Mouse (Mus musculus) heart, adult 8-10 months (tissue): ENCODE measurements around the gene Eif2b4. TPM values are rescaled to one million over a fixed set of nuclear protein-coding genes. Genes with fewer than 3 reads are reported as not detected.

Experiments
- DNase-seq: peaks from one replicate; pipeline ENCODE4 v3.0.0; 2022; ENCODE audit warnings: low spot score
- total RNA-seq, 4 experiments: library from RNA; stranded (reverse); gene quantifications; 2 replicates each; pipeline ENCODE4 v1.2.4; 2022

The Eif2b4 gene
- total RNA-seq, 4 experiments from 2014 or later: 40.2 to 53.8 (median 44.7) TPM

- DNase-seq: no peak
These were observed 6.7 kb upstream of the Eif2b4 start for GRCm38 (mm10) chr5:31199893-31200292.

- no peak for DNase-seq
These were observed 6.2 kb upstream of the Eif2b4 start for GRCm38 (mm10) chr5:31199321-31199892.

GRCm38 (mm10) chr5:31198616-31199320, 5.5 kb upstream of the Eif2b4 start:
- DNase-seq: no peak

DNA sequence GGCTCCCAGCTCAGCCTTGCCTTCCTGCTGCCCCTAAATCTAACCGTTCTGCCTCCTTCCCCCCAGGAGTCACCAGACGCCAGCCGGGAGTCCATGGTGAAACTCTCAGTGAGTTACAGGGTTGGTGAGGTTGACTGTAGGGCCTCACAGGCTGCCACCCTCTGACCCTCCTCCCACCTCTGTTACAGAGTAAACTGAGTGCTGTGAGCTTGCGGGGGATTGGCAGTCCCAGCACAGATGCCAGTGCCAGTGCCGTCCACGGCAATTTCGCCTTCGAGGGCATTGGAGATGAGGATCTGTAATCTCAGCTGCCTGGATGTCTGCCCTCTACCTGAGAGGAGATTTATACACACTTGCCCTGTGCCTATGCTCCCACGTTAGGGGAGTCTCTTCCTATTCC, 4.9 kb upstream of the Eif2b4 start:
- DNase-seq: no peak

- no peak for DNase-seq
These were observed 3.8 kb upstream of the Eif2b4 start for GRCm38 (mm10) chr5:31197072-31197471.

DNA sequence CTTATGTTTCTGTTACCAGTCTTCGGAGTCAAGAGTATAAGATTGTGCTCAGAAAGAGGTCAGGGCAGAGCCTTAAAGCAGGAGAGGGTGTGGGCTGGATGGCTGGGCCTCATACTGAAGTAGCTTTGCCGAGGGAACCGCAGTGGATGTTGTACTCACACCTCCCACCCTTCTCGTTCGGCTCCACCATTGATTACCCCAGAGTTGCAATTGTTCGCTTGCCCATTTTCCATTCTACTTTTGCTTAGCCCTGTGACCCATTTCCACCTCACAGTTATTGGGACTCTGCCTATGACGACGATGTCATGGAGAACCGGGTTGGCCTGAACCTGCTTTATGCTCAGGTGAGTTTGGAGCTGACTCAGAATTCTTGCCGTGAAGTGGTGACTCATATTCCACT, 3.0 kb upstream of the Eif2b4 start:
- DNase-seq: no peak

DNA sequence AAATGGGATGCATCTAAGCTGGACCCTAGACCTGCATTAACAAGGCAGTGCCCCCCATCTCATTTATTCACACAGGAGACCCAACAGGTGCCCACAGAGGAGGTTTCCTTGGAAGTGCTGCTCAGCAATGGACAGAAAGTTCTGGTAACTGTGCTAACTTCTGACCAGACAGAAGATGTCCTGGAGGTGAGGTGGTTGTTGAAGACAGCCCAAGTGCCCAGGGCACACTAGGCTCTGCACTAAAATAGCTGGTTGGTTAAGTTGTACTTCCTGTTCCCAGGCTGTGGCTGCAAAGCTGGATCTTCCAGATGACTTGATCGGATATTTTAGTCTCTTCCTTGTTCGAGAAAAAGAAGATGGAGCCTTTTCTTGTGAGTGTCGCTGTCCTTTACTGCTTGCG, 2.4 kb upstream of the Eif2b4 start:
- no peak for DNase-seq

DNA sequence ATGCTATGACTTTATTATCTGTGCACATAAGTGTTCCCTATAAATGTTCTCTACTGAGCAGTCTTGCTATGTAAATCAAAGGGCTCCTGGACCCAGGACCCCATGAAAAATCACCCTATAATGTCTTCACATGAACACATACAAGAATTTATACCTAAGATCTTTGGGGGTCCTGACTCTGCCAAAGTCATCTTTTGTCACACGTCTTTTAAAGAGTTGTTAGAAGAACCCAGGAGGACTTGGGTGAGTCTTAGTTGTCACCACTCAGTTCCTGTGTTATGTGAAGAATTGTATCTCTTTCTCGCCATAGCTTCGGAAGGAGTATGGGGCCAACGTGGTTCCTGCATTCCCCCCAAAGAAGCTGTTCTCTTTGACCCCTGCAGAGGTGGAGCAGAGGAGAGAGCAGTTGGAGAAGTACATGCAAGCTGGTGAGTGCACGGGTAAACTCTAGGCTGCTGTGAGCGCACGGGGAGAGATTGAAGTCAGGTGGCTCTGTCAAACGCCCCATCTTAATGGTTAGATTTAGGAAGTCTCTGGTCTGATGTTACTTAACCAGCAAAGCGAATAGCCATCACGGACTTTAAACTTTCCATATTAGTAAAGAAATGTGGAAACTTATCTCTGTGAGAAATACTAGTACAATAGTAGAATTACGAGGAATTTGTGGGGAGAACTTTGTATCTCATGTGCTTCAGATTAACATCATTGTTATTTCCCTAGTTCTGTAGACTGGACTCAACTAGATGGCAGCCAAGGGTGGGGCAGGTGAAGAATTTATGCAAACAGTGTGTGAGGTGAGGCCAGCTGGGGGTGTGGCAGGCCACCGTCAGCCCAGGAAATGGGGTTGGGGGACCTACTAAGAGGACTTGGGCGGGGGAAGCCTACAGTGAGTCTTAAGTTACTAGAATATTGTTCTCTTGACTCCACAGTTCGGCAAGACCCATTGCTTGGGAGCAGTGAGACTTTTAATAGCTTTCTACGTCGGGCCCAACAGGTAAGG, 1.6 kb upstream of the Eif2b4 start:
- DNase-seq: no peak

DNA sequence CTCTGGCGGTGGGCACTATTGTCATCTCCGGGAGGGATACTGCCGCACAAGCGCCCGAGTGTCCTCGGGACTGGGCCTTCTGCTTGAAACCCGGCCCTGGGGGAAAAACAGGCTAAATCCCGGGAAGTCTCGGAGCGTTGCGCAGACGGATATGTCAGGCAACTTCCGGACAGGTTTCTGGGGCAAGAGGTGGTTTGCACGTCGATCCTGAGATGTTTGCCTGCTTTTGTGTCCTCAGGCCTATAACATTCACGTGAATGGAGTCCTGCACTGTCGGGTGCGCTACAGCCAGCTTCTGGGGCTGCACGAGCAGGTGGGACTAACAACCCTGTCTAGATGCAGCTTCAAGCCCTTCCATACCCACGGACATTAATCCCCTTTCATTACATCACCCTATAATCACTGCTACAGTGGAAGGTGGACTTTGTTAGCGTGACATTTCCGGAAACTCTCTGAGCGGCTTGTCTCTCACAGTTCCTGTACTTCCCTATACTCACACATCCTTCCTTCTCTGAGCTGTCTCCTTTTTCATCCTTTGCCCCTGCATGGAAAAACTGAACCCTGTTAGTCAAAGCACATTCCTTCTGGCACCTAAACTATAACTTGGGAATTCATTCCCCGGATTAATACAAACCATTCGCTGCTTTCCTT, 526 bp upstream of the Eif2b4 start:
- DNase-seq: no peak

- DNase-seq: no peak
These were observed 938 bp downstream of the Eif2b4 start for GRCm38 (mm10) chr5:31192045-31192938.

DNA sequence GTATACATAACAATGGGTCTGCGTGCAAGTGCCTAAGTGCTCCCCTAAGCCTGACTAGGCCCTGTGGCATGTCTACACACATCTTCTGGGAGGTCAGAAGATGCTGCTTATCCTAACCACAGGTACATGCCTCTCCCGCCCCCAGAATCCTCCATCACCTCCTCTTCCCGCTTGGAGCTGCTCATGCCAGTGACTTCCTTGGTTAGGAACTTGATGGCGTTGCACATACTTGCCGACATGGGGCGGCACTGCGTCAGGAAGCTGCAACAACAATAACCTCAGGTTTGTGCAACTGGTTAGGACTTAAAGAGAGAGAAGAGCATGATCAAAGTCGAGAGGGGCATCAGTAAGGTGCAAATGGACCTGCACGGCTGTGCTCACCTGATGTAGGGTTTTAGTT, 3.0 kb downstream of the Eif2b4 start:
- DNase-seq: no peak

DNA sequence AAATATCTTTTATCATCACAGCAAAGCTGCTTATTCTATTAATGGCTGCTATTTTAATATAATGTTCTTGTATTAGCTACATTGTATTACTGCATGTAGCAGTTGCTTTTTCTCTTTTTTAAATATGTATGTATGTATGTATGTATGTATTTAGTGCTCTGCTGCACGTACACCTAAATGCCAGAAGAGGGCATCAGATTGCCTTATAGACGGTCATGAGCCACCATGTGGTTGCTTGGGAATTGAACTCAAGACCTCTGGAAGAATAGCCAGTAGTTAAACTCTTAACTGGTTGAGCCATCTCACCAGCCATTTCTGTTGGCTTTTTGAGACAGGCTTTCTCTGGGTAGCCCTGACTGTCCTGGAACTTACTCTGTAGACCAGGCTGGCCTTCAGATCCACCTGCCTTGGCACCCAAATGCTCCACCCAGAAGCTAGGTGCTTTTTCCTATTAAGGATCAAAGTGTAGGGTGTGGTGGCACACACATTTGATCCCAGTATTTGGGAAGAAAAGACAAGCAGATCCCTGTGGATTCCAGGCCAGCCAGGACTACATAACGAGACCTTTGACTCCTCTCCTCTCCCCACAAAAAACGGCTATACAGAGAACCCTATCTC, 4.9 kb downstream of the Eif2b4 start:
- DNase-seq: no peak

- no peak for DNase-seq
These were observed 9.6 kb downstream of the Eif2b4 start for GRCm38 (mm10) chr5:31183678-31184077.

DNA sequence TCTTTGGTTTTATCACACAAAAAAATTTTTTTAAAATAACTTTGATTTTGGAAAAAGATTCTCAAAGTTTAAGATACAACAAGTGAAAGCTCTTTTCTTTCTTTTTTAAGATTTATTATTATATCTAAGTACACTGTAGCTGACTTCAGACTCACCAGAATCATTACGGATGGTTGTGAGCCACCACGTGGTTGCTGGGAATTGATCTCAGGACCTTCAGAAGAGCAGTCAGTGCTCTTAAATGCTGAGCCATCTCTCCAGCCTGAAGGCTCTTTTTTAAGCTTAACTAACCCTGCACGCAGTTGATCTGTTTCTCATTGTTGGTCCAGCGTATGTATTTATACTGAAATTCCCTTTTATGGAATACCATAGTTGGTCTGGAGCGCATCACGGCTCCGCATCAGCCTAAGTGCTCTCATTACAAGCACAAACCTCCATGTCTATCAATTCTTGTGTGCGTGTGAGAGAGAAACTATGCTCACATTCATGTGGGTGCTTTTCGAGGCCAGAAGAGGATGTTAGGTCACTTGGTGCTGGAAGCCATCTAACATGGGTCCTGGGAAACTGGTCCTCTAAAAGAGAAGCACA, 12.0 kb downstream of the Eif2b4 start:
- DNase-seq: no peak

DNA sequence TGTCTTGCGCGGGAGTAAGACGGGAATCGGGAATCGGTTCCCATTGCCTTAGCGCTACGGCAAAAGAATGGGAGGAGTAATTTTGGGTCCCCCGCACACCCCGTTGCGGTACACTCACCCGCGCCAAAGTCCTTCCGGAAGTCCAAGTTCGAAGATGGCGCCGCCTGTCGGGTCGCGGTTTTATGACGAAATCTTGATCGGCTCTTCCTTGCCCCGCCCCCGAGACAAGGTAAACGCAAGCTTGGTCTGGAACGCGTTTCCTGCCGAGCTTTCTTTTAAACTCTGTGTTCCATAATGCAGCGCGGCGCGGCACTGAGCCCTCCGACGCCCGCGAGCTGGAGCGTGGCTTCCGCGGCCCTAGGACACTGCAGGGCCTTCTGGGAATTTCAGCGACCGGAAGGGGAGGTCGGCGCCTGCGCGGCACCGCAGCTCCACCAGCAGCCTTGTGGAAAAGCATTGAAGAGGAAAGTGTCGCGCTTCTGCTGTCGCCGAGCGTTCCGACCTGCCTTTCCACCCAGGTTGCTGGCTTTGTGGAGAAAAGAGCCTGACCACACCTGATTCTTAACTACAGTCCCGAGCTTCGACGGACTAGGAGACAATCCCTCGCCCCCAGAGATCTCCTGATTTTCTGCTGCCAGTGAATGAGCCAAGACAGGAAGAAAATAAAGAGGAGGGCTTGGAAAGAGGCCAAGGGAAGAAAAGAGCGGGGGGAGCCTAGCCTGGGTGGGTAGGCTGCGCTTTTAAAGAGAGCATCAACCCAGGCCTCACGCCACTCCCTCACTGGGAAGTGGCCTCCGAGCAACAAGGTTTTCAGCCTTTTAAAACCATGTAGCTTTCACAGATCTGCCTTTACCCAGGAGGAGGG, 13.2 kb downstream of the Eif2b4 start, which contains the start of the genes Gm29609 and Gtf3c2:
TSS of gene Gm29609 (minus strand) at position 146 of the 865 bp plus-strand sequence.
TSS of gene Gtf3c2 (minus strand) at position 379 of the 865 bp plus-strand sequence.
- peak; percentile 93 for DNase-seq

- DNase-seq: no peak
These were observed 13.9 kb downstream of the Eif2b4 start for GRCm38 (mm10) chr5:31179301-31179765.

DNA sequence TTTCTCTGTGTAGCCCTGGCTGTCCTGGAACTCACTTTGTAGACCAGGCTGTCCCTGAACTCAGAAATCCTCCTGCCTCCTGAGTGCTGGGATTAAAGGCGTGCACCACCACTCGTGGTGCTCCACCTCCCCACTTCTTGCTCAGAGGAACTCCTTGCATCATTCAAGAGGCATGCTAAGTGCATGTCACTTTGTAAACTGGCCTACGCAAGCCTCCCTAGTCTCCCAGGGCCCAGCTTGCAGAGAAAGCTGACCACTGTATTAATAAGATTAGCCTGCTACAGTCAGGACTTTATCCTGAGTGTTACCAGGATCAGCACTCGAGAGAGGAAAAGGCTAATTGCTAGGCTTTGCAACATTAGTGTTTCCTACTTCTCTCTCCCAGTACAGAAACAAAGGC, 24.6 kb downstream of the Eif2b4 start:
- no peak for DNase-seq

DNA sequence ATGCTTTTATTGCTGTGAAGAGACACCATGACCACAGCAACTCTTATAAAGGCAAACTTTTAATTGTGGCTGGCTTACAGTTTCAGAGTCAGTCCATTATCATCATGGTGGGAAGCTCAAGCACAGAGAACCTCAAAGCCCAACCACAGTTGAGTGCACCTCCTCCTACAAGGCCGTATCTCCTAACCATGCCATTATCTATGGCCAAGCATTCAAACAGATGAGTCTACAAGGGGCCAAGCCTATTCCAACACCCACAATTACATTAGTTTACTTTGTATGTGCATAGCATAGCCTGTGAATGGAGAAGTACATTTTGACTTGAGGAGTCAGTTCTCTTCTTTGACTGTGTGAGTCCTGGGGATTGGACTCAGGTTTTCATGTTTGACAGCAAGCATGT, 28.4 kb downstream of the Eif2b4 start:
- DNase-seq: no peak

GRCm38 (mm10) chr5:31162462-31162861, 30.8 kb downstream of the Eif2b4 start:
- no peak for DNase-seq
